Mouse (Mus musculus): ENCODE data around the gene Tpx2.

Tpx2 gene

DNA sequence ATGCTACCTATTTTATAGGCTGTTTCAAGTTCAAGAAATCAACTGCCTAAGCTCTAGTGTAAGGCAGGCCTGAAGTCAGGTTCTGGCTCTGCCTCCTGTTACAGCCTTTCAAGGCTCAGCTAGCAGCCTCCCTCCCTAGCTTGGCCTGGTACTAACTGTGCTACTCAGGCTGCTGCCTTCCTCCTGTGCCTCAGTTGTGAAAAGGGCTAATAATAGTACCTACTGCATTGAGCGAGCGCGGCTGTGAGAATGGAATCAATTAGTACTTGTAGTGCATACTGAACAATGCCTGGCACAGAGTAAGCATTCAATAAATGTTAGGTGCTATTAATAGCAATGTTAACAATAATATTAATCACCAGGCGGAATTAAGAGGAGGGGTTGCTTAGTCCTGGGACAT is 27.8 kb upstream of the Tpx2 start:
- DNase-seq (ENCODE audit: low spot score in 2 of 2): no peak

DNA sequence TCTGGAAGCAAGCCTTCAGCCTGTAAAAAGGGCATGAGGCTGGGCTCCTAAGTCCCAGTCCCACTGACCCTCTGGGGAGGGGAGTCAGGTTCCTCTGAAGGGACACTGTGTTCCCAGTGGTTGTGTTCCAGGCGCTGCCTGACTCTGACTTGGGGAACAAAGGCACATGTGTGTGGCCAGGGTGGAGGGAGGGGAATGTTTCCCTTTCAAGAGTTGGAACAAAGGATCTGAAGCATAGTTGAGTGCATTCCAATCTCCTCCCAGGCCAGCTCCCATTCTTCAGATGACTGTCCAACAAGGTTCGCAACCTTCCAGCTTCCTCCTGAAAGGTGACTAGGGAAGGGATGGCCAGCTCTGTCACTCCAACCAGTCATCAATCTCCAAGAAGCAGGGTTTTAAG is 27.4 kb upstream of the Tpx2 start:
- no peak for DNase-seq (ENCODE audit: low spot score in 2 of 2)

- no peak for DNase-seq (ENCODE audit: low spot score in 2 of 2)
Measured at GRCm38 (mm10) chr2:152821023-152821422, 26.7 kb upstream of the Tpx2 start.

DNA sequence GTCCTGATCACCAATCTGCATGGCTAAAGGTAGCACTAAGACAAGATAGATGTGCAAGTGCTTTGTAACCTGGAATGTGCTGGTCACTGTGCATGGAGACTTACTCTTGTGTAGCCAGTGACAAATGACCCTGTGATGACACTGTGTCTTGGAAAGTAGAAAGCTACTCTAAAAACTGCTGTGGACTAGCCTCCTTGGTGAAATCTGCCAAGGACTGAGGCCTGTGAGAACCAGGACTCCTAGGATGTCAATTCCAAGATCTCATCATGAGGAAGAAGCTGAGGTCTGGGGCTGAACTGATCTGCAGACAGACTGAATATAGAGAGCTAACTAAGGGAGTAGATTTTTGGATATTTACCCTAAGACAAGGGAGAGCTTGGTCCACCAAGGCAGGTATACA is 26.2 kb upstream of the Tpx2 start:
- DNase-seq (ENCODE audit: low spot score in 2 of 2): no peak

- no peak for DNase-seq (ENCODE audit: low spot score in 2 of 2)
Measured at GRCm38 (mm10) chr2:152823770-152824169, 24.0 kb upstream of the Tpx2 start.

- no peak for DNase-seq (ENCODE audit: low spot score in 2 of 2)
Measured at GRCm38 (mm10) chr2:152824438-152825167, 23.2 kb upstream of the Tpx2 start.

DNA sequence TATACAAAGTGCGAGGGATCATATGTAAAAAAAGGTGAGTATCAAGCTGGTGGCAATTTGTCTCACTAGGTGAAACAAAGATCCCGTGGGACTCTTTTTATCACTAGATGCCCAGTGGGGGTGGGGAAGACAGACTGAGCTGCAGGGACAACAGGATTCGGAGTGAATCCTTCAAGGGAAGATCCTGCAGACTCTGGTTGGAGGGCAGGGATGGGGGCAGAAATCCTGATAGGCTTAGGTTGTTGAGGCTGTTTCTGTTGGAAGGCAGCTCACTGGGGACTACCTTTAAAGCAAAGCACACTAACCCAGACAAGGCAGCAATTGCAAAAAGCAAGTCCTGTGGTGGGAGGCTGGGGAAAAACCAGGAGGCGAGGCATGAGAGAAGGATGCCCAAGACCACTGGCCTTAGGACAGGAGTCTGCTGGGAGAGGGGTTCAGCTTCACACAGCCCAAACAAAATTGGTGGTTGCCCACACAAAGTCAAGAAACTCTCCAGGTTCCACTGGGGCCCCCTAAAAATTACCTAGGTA is 22.5 kb upstream of the Tpx2 start:
- DNase-seq (ENCODE audit: low spot score in 2 of 2): no peak

GRCm38 (mm10) chr2:152825713-152826112 is 22.1 kb upstream of the Tpx2 start:
- no peak for DNase-seq (ENCODE audit: low spot score in 2 of 2)

DNA sequence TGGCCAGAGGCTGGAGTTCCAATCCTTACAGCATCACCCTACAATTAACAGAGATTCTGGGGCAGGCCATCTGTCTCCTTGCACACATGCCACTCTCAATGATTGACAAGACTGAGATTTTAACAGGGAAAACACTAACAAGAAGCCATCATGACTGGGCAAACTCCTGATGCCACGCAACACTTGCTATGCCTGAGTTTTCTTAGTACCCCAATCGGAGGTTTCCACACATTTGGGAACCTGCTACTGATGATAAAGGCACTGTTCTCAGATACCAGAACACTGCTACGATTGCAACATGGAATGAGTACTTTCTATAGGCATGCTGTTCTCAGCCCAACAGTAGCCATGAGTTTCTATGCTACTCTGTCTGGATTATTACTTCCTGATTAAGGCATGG is 21.3 kb upstream of the Tpx2 start:
- no peak for DNase-seq (ENCODE audit: low spot score in 2 of 2)

- no peak for DNase-seq (ENCODE audit: low spot score in 2 of 2)
Measured at GRCm38 (mm10) chr2:152827321-152828010, 20.3 kb upstream of the Tpx2 start.

GRCm38 (mm10) chr2:152828011-152828370 is 19.8 kb upstream of the Tpx2 start:
- no peak for DNase-seq (ENCODE audit: low spot score in 2 of 2)

DNA sequence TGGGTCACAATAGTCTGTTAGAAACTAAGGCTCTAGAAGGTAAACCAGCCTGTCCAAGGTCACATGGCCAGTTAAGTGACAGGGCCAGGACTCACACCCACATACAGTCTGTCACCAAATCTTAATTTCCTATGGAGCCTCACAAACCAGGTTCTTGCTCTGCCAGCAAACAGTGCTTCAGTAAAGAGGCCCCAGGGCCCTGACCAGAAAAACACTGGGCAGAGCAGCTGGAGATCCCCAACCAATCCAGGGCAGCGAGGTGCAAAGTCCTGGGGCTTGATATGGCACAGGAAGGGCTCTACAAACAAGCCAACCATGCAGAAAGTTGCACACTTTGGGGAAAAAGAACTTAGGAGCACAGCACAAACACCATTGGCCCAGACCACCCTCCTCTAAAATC is 19.2 kb upstream of the Tpx2 start:
- DNase-seq (ENCODE audit: low spot score in 2 of 2): no peak

- DNase-seq (ENCODE audit: low spot score in 2 of 2): no peak
Measured at GRCm38 (mm10) chr2:152829367-152829881, 18.3 kb upstream of the Tpx2 start.

GRCm38 (mm10) chr2:152830021-152830921 is 17.5 kb upstream of the Tpx2 start:
- peak; percentile 71 to 81 for DNase-seq (ENCODE audit: low spot score in 2 of 2)

- DNase-seq (ENCODE audit: low spot score in 2 of 2): peak; percentile 92 to 95
Measured at GRCm38 (mm10) chr2:152831019-152831878, 16.5 kb upstream of the Tpx2 start, which contains the start of gene Bcl2l1. Gene Bcl2l1, minus strand, starts transcription at chr2:152831728.

DNA sequence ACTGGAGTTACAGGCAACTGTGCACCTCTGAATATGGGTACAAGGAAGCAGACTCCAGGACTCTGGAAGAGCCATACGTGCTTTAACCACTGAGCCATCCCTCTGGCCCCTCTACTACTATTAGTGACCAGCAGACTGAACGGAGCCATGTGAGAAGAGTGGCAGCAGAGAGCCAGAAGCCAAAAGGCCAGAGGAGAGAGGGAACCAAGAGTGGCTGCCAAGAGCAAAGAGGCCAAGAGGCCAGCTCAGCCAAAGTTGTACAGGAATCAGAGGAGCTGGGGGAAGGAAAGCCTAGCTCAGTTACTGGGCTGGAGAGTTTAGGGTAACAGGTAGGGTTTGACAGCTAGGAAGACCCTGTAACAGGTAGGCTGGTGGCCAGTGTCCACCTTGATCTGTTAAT is 8.5 kb upstream of the Tpx2 start:
- no peak for DNase-seq (ENCODE audit: low spot score in 2 of 2)

- DNase-seq (ENCODE audit: low spot score in 2 of 2): no peak
Measured at GRCm38 (mm10) chr2:152842741-152843140, 5.0 kb upstream of the Tpx2 start.

- DNase-seq (ENCODE audit: low spot score in 2 of 2): no peak
Measured at GRCm38 (mm10) chr2:152847057-152847814, 528 bp upstream of the Tpx2 start.

- no peak for DNase-seq (ENCODE audit: low spot score in 2 of 2)
Measured at GRCm38 (mm10) chr2:152848466-152848865, 702 bp downstream of the Tpx2 start.

DNA sequence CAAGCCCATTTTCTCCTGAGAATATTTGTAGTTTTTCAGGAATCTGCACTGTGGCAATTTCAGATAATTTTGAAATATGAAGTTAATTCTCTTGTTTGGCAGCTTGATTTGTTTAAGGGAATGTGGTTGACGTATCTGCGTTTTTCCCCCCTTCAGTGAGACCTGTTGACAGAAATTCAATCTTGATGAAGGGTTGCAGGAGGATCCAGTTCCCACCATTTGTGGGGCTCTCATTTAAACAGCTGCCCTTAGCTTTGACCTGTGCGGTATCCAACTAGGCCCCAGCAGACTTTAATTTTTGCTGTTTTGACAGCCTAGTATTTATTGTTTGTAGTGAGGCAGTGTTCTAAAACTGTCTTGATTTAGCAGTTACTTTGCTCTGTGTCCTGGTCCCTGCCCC is 11.7 kb downstream of the Tpx2 start:
- DNase-seq (ENCODE audit: low spot score in 2 of 2): no peak

All from spleen, postnatal 14 days (tissue).